In genomic region chr17:80193075-80193474, GRCm38 (mm10) we compare ENCODE assay signal across 10 mouse cellular contexts. TPM values are rescaled to one million over a fixed set of nuclear protein-coding genes. Genes with fewer than 3 reads are reported as not detected.
DNase-seq lines count a peak whose midpoint lies in the region; ATAC-seq and TF ChIP-seq lines count a peak whose summit lies in the region.
"Had no signal": no experiment of that assay in that cellular context is flagged by ENCODE, and none has a peak within 500 bp of the region (broad histone marks: within the 10 kb centered on the region; RNA-seq: fewer than 3 reads in every experiment).

No protein-coding gene starts in this region.

- DNase-seq in left cerebral cortex, adult 2 months (ENCODE audit: extremely low spot score in 1 of 2, low spot score in 2 of 2): no peak
- DNase-seq in left cerebral cortex, adult 8-10 months (ENCODE audit: low spot score in 2 of 2): no peak
- DNase-seq in ES-CJ7 (ENCODE audit: low read depth, low spot score): peak; percentile 34
- peak; percentile 80 for DNase-seq in induced T-regulatory cell, adult 2 months (ENCODE audit: low read depth)
- no peak for DNase-seq in right cerebral cortex, postnatal 4 days
- DNase-seq in thymus, postnatal 25 days: no peak

- H3K27me3 ChIP-seq in forebrain, embryonic 13.5 days: no peaks in the 10 kb centered on the region
- no peaks in the 10 kb centered on the region for H3K27me3 ChIP-seq in forebrain, embryonic 12.5 days
- H3K27me3 ChIP-seq: limb, embryonic 13.5 days had no signal

- H3K9ac ChIP-seq in forebrain, embryonic 13.5 days: no peak overlapping the region
- H3K9ac ChIP-seq in forebrain, embryonic 12.5 days: no peak overlapping the region
- H3K9ac ChIP-seq: limb, embryonic 13.5 days had no signal

- H3K9me3 ChIP-seq in forebrain, embryonic 13.5 days (replicated peaks): no peaks in the 10 kb centered on the region
- H3K9me3 ChIP-seq in forebrain, embryonic 12.5 days: no peaks in the 10 kb centered on the region
- H3K9me3 ChIP-seq: G1E; limb, embryonic 13.5 days had no signal

- H3K27ac ChIP-seq in forebrain, embryonic 13.5 days: no peak overlapping the region
- no peak overlapping the region for H3K27ac ChIP-seq in forebrain, embryonic 12.5 days
- no peak overlapping the region for H3K27ac ChIP-seq in left cerebral cortex, adult 2 months
- H3K27ac ChIP-seq: limb, embryonic 13.5 days had no signal

- H3K4me3 ChIP-seq in forebrain, embryonic 13.5 days: no peak overlapping the region
- H3K4me3 ChIP-seq in forebrain, embryonic 12.5 days (replicated peaks): no peak overlapping the region
- H3K4me3 ChIP-seq in left cerebral cortex, adult 2 months: no peak overlapping the region
- H3K4me3 ChIP-seq: limb, embryonic 13.5 days had no signal

- ATAC-seq in forebrain, embryonic 13.5 days: peak; percentile 45; the same call in 1 of the 2 replicates
- ATAC-seq in forebrain, embryonic 12.5 days (ENCODE audit: low FRiP score): no peak

- intact Hi-C loops in left cerebral cortex, adult 2 months (cut with DNase I): loop anchor here (10.0 kb wide), 1 partner anchor 528 kb away; no protein-coding TSS in a partner anchor

- 0 out of 2 replicates have a peak, but pooled peaks cover 4% of the 10 kb centered on the region for H3K4me1 ChIP-seq in forebrain, embryonic 13.5 days
- 0 out of 2 replicates have a peak, but pooled peaks cover 5% of the 10 kb centered on the region for H3K4me1 ChIP-seq in forebrain, embryonic 12.5 days

- no peak overlapping the region for H3K4me2 ChIP-seq in forebrain, embryonic 13.5 days
- no peak overlapping the region for H3K4me2 ChIP-seq in forebrain, embryonic 12.5 days
- H3K4me2 ChIP-seq: limb, embryonic 13.5 days had no signal

- 66% methylated on average over 5 of the region's 5 CpGs for WGBS in forebrain, embryonic 13.5 days
- 68% methylated on average over 5 of the region's 5 CpGs for WGBS in forebrain, embryonic 12.5 days

- TF ChIP-seq CTCF in left cerebral cortex, adult 2 months (IDR thresholded peaks at IDR 0.05): peak; percentile 69

- H3K36me3 ChIP-seq in forebrain, embryonic 13.5 days (ENCODE audit: poor library complexity, severe bottlenecking): peaks cover 31% of the 10 kb centered on the region
- H3K36me3 ChIP-seq in forebrain, embryonic 12.5 days (replicated peaks): peaks cover 27% of the 10 kb centered on the region

RNA-seq across cellular contexts. Expression of gene Srsf7, which starts 14.0 kb away (rescaled TPM):
- polyA plus RNA-seq in forebrain, embryonic 13.5 days (2015; fragmentation: Nextera tagmentation; extraction: Ambion mirVana): 747 and 755 TPM in 2 replicates
- polyA plus RNA-seq in forebrain, embryonic 12.5 days (2016; fragmentation: Nextera tagmentation; extraction: Ambion mirVana): 784 and 786 TPM in 2 replicates
- total RNA-seq in left cerebral cortex, adult 2 months (2021): 100 to 1,000 TPM; 103 to 115 TPM
- 100 to 1,000 TPM in 1 of 4 experiments, 10 to 100 TPM in 3; 93.1 to 111 (median 97.5) TPM for total RNA-seq in left cerebral cortex, adult 8-10 months (2022)

RNA-seq across cellular contexts. Expression of gene Ttc39d, which starts 14.2 kb away (rescaled TPM):
- polyA plus RNA-seq in forebrain, embryonic 13.5 days (2015; fragmentation: Nextera tagmentation; extraction: Ambion mirVana): 0.11 and 0.13 TPM in 2 replicates
- polyA plus RNA-seq in forebrain, embryonic 12.5 days (2016; fragmentation: Nextera tagmentation; extraction: Ambion mirVana): 0.10 TPM in 1 of 2 replicates, not detected in the other
- under 1 TPM in 1 of 2 experiments, not detected in 1; 0.18 TPM for total RNA-seq in left cerebral cortex, adult 2 months (2021)
- under 1 TPM; 0.20 to 0.53 (median 0.28) TPM for total RNA-seq in left cerebral cortex, adult 8-10 months (2022)
- polyA plus RNA-seq: G1E had no signal

RNA-seq across cellular contexts. Expression of gene Gemin6, which starts 31.2 kb away (rescaled TPM):
- 33.6 and 35.8 TPM in 2 replicates for polyA plus RNA-seq in forebrain, embryonic 13.5 days (2015; fragmentation: Nextera tagmentation; extraction: Ambion mirVana)
- polyA plus RNA-seq in forebrain, embryonic 12.5 days (2016; fragmentation: Nextera tagmentation; extraction: Ambion mirVana): 37.6 and 38.5 TPM in 2 replicates
- 1 to 10 TPM; 5.3 to 5.9 TPM for total RNA-seq in left cerebral cortex, adult 2 months (2021)
- 1 to 10 TPM; 4.9 to 8.9 (median 7.4) TPM for total RNA-seq in left cerebral cortex, adult 8-10 months (2022)

Comparison
In these comparisons a context has a peak if more than half of its experiments do, and no peak if none do; other contexts are left out.
1. DNase-seq: peak in ES-CJ7 (single experiment) and induced T-regulatory cell, adult 2 months (single experiment); none in left cerebral cortex, adult 2 months (0 of 2), left cerebral cortex, adult 8-10 months (0 of 2), right cerebral cortex, postnatal 4 days (single experiment) and thymus, postnatal 25 days (single experiment).